Mouse (Mus musculus) E14TG2a.4 (cell line): Measurements from ENCODE around the gene Slc31a1.

Experiments
- H3K27me3 ChIP-seq: 2 replicates; pipeline ENCODE4 v1.6.1; 2014; ENCODE audit warnings: low read length, control low read depth; ENCODE audit not compliant: insufficient read depth
- H3K36me3 ChIP-seq: 2 replicates; pipeline ENCODE4 v1.6.1; 2014; ENCODE audit warnings: low read length, control low read depth; ENCODE audit not compliant: insufficient read depth
- H3K4me1 ChIP-seq: replicated peaks from 2 replicates; pipeline ENCODE4 v1.6.1; 2014; ENCODE audit warnings: low read depth, low read length, control low read depth
- H3K4me3 ChIP-seq: replicated peaks from 2 replicates; pipeline ENCODE4 v1.5.1; 2014; ENCODE audit warnings: mild to moderate bottlenecking, low read length
- H3K9me3 ChIP-seq: 2 replicates; pipeline ENCODE4 v1.6.1; 2014; ENCODE audit warnings: low read length, control low read depth
- CTCF ChIP-seq: conservative IDR thresholded peaks from 2 replicates; pipeline ENCODE4 v1.5.1; 2014; ENCODE audit warnings: low read length
- NANOG ChIP-seq: IDR thresholded peaks from 2 replicates; pipeline ENCODE4 v1.6.1; 2014; ENCODE audit warnings: borderline replicate concordance, low read length, mixed read lengths
- POU5F1 ChIP-seq: IDR thresholded peaks from 2 replicates; pipeline ENCODE4 v1.6.1; 2014; ENCODE audit warnings: low read length, borderline replicate concordance

Slc31a1 gene

DNA sequence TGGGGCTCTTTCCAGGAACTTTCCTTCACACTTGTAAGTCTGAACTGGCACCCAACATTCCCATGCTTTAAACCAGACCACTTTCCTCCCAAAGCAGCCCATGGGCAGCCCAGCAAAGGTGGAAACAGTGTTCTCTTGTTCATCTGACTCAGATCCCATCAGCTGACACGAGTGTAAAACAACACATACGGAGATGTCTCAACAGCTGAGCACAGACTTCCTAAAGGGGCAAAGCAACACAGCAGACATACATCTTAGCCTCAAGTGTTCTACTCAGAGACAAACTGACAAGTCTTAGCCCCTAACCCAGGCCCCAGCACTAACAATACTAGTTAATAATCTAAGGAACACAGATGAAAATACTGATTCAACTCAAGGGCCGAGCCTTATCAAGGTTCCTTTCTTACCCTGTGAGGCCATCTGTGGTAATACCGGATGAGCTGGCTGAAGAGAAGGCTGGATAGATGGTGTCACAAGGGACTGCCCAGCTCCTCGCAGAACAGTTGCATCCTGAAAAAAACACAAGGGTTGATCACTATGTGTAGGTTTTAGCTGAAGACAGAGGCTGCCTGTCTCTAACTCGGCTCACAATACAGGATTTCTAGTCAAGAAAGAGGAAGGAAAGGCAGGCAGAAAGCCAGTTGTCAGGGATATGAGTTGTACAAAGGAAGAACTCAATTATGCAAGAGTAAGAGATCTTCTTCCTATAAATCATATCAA, 31.4 kb upstream of the Slc31a1 start:
- Histone ChIP-seq H3K4me3 (no peak overlapping the region), H3K9me3 (no peaks in the 10 kb centered on the region), H3K27me3 (no peaks in the 10 kb centered on the region), H3K4me1 (no peaks in the 10 kb centered on the region), H3K36me3 (peaks cover 51% of the 10 kb centered on the region)
- TF ChIP-seq CTCF (no peak), POU5F1 (no peak), NANOG (no peak)

DNA sequence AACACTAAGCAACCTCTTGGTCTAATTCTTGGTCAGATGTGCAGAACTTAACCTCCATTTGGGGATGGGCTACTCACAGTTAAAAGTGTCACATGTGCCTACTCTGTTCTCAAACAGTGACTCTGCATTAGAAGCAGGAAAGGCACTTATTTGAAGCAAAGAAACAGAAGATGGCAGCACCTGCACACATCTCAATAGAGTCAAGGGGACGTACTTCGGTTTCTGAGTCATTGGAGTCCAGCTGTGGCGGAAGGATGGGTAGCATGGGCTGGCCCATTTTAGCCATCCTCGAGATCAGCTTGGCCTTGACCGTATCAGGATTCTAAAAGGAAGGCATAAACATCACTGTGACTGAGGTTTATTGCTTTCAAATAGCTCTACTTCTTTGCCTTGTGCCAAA, 28.6 kb upstream of the Slc31a1 start:
- TF ChIP-seq CTCF (no peak), NANOG (no peak), POU5F1 (no peak)
- no peaks in the 10 kb centered on the region for H3K9me3 ChIP-seq
- H3K4me1 ChIP-seq: no peaks in the 10 kb centered on the region
- no peak overlapping the region for H3K4me3 ChIP-seq
- H3K36me3 ChIP-seq: peaks cover 45% of the 10 kb centered on the region
- H3K27me3 ChIP-seq: no peaks in the 10 kb centered on the region

DNA sequence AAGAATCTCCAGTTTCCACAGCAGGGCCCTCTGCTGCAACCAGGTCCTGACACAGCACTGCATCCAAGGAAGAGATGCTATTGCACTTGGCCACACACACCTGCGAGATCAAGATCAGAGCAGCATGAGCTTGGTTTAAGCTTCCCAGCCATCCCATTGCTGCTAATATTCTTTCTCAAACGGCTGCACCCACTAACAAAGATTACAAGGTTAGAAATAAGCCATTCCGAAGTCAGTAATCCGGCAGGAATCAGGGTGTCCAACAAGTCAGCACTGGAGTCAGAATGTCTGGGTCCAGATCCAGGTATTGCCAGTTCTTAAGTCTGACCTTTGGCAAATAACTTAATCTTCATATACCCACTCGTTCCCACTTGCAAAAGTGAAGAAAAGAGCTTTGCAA, 22.0 kb upstream of the Slc31a1 start:
- Histone ChIP-seq H3K4me3 (no peak overlapping the region), H3K36me3 (peaks cover 31% of the 10 kb centered on the region), H3K4me1 (no peaks in the 10 kb centered on the region), H3K9me3 (no peaks in the 10 kb centered on the region), H3K27me3 (no peaks in the 10 kb centered on the region)
- TF ChIP-seq CTCF: no peak

DNA sequence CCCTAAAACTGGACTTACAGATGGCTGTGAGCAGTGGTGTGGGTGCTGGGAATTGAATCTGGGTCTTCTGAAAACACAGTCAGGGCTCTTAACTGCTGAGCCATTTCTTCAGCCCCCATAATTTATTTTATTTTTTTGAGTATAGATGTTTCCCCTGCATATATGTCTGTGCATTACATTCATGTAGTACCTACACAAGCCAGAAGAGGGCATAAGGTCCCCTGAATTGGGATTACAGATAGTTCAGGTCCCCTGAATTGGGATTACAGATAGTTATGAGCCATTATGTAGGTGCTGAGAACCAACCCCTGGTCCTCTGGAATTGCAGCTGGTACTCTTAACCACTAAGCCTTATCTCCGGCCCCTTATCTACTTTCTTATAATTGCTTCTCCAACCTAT, 16.5 kb upstream of the Slc31a1 start:
- TF ChIP-seq NANOG (no peak), CTCF (peak; percentile 62)

DNA sequence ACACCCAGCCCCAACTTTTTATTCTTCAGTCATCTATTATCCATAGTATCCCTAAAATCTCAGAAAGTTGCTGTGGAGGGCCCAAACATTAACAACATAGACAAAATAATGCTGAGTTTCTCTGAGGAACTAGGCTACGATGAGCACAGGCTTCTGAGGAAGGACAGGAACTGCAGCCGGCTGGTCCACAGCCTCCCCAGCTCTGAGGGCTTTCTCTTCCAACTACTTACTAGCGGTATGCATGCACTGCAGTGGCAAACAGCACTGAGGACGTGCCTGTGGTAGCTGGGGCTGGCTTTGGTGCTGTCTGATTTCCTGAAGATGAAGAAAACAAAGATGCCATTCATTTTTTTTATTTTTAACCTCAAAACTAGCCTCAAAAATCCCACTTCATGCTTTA, 14.7 kb upstream of the Slc31a1 start:
- peaks cover 19% of the 10 kb centered on the region for H3K36me3 ChIP-seq
- TF ChIP-seq CTCF (no peak), NANOG (no peak), POU5F1 (no peak)
- H3K27me3 ChIP-seq: no peaks in the 10 kb centered on the region
- no peaks in the 10 kb centered on the region for H3K9me3 ChIP-seq
- H3K4me1 ChIP-seq: no peaks in the 10 kb centered on the region
- H3K4me3 ChIP-seq: no peak overlapping the region

More for the DNA sequence above, 16.5 kb upstream of the Slc31a1 start:
- Histone ChIP-seq H3K9me3 (no peaks in the 10 kb centered on the region), H3K36me3 (peaks cover 20% of the 10 kb centered on the region), H3K4me3 (no peak overlapping the region), H3K4me1 (no peaks in the 10 kb centered on the region), H3K27me3 (no peaks in the 10 kb centered on the region)

DNA sequence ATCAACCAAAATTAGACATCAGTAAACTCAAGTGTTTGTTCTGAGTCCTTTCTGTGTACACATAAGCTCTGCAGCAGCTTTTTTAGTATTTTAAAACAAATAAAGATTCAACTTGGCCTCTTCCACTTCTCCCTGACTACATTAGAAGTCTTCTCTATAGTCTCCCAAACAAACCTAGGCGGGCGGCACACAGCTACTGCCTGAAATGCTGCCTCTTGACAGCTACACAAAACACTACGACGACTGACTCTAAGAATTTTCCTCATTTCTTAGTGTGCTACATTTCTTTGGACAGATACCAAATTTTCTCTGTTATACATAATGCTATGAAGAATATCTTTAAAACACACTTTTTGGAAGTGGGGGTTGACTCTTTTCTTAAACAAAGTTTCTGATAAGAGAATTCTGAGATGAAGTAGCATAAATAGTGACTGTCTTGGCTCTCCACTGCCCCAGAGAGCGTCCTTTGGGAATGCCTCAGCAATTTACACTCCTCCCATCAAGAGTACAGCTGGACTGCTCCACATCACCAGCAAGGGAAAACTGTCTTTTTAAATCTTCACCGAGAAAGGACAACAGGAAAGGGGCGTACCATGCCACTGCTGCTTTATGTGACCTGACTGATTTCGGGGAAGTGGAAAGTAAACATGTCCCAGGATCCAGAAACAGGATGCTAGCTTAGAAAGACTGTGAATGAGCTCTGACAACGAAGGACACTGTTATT, 12.8 kb upstream of the Slc31a1 start:
- no peak overlapping the region for H3K4me3 ChIP-seq
- no peaks in the 10 kb centered on the region for H3K9me3 ChIP-seq
- H3K27me3 ChIP-seq: no peaks in the 10 kb centered on the region
- no peak for TF ChIP-seq NANOG
- H3K36me3 ChIP-seq: peaks cover 20% of the 10 kb centered on the region
- H3K4me1 ChIP-seq: no peaks in the 10 kb centered on the region

DNA sequence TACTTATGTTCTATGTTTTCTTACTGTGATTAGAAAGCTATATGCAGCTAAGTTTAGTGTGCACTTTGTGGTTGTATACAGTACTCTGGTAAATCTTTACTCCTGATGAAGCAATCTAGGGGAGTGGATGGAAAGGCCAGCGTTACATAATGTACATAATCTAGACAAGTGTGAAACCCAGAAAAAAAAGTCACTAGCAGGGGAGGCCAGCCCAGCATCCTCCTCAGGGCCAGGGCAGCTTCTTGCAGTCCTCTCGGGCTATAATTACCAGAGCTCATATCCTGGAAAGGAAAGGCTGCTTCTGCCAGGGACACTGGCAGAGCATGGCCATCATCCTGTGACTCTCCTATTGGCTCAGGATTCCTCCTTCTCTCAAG, 12.2 kb upstream of the Slc31a1 start:
- Histone ChIP-seq H3K4me1 (no peaks in the 10 kb centered on the region), H3K4me3 (no peak overlapping the region), H3K36me3 (peaks cover 20% of the 10 kb centered on the region), H3K9me3 (no peaks in the 10 kb centered on the region), H3K27me3 (no peaks in the 10 kb centered on the region)
- TF ChIP-seq CTCF (no peak), POU5F1 (no peak), NANOG (no peak)

DNA sequence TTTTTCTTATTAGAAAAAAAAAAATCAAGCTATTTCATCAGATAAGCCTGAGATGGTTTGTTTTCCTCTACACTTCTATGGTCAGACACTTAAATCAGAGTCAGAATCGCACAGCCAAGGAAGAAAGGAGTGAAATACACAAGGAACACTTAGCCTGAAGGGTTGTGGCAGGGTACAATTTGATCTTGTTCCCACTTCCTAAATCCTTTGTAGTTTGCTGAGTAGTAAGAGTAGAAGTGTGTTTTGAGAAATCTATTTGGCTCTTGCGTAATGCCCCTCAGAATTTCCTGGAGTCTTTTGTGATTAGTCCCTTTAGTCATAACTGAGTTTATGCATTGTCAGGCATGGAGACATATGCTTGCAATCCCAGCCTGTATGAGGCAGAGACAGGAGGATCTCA, 11.2 kb upstream of the Slc31a1 start:
- no peak for TF ChIP-seq CTCF
- no peak for TF ChIP-seq POU5F1
- no peak for TF ChIP-seq NANOG
- peaks cover 20% of the 10 kb centered on the region for H3K36me3 ChIP-seq
- no peak overlapping the region for H3K4me3 ChIP-seq
- H3K27me3 ChIP-seq: no peaks in the 10 kb centered on the region
- no peaks in the 10 kb centered on the region for H3K9me3 ChIP-seq
- H3K4me1 ChIP-seq: no peaks in the 10 kb centered on the region

DNA sequence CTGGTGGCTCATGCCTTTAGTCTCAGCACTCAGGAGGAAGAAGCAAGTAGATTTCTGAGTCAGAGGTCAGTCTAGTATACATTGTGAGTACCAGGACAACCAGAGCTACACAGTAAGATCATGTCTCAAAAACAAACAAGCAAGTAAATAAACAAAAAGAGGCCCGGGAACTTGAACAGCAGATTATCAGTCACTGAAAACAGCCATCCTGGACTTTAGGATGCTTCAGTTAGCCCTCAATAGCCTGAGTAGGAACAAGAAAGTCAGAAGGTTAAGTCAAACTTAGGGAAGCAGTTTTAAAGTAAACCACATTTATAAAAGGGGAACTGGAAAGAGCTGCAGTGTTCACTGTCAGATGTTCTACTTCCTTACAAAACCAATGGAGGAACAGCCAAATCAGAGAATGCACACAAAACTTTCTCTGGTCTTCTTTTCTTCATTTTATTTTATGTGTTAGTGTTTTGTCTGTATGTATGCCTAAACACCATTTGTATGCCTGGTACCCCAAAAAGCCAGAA, 2.8 kb upstream of the Slc31a1 start:
- H3K4me3 ChIP-seq: no peak overlapping the region
- no peak for TF ChIP-seq POU5F1
- no peak for TF ChIP-seq CTCF
- TF ChIP-seq NANOG: no peak
- no peaks in the 10 kb centered on the region for H3K36me3 ChIP-seq
- no peaks in the 10 kb centered on the region for H3K9me3 ChIP-seq
- no peaks in the 10 kb centered on the region for H3K27me3 ChIP-seq
- H3K4me1 ChIP-seq: peaks cover 24% of the 10 kb centered on the region
